Mouse (Mus musculus) midbrain, embryonic 10.5 days (tissue): Measurements from ENCODE around the gene Olfr1428. TPM values are rescaled to one million over a fixed set of nuclear protein-coding genes. Genes with fewer than 3 reads are reported as not detected.
"Not testable (repeated sequence)": the region's sequence is repeated elsewhere in the genome, so short reads cannot be mapped to it uniquely, and the experiment has no call there.

Source experiments
- DNase-seq: peaks from one replicate; pipeline ENCODE4 v3.0.0-alpha.2; 2017; ENCODE audit warnings: low spot score
- H3K27ac ChIP-seq: fragments of 300-500 bp; sonication (generic); replicated peaks from 2 replicates; pipeline ENCODE4 v1.5.1; 2016; ENCODE audit warnings: mild to moderate bottlenecking
- H3K27me3 ChIP-seq: fragments of 300-500 bp; sonication (generic); 2 replicates; pipeline ENCODE4 v1.6.1; 2016; ENCODE audit warnings: low read depth, mild to moderate bottlenecking; ENCODE audit not compliant: poor library complexity, severe bottlenecking
- H3K36me3 ChIP-seq: fragments of 300-500 bp; sonication (generic); 2 replicates; pipeline ENCODE4 v1.6.1; 2016; ENCODE audit warnings: mild to moderate bottlenecking, moderate library complexity
- H3K4me1 ChIP-seq: fragments of 300-500 bp; sonication (generic); 2 replicates; pipeline ENCODE4 v1.6.1; 2016
- H3K4me3 ChIP-seq: fragments of 300-500 bp; sonication (generic); 2 replicates; pipeline ENCODE4 v1.5.1; 2016; ENCODE audit warnings: mild to moderate bottlenecking, moderate library complexity
- H3K9me3 ChIP-seq: fragments of 300-500 bp; sonication (generic); replicated peaks from 2 replicates; pipeline ENCODE4 v1.6.1; 2016; ENCODE audit warnings: mild to moderate bottlenecking
- WGBS: fragments of 180-500 bp; shearing (Covaris S2); methylation state at CpG from one replicate; pipeline ENCODE4 v1.1.7; 2016; 5-methylcytosine and 5-hydroxymethylcytosine counted together
- polyA plus RNA-seq: library from polyadenylated mRNA; unstranded; fragments of >200 nt; fragmentation: Nextera tagmentation; extraction: Ambion mirVana; gene quantifications from 2 replicates; pipeline ENCODE4 v1.2.1, GENCODE M21; 2016

Olfr1428 gene
- not detected in 2 replicates for polyA plus RNA-seq

DNA sequence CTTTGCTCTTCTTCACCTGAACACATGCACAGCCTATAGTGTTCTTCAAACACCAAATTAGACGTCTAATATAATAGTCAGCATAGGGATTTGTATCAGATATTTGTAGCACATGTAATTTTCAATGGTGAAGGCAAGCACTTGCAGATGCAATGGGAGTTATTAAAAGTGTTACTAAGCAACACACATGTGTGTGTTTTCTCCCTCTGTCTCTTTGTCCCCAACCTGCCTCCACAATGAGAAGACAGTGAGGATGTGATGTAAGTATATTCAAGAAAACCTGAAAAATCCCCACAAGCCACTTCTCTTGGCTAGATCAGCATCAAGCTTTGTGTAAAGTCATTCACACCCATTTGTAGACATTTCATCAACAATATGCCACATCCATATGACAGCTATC, at the start of gene Olfr1428:
TSS of gene Olfr1428 (minus strand) at position 101 of the 400 bp plus-strand sequence.
- Histone ChIP-seq H3K4me3 (no peak within 1 kb of the TSS), H3K36me3 (no peaks in the 10 kb centered on the region), H3K27ac (no peak within 1 kb of the TSS), H3K4me1 (no peaks in the 10 kb centered on the region), H3K9me3 (no peaks in the 10 kb centered on the region), H3K27me3 (no peaks in the 10 kb centered on the region)
- WGBS: 80% methylated on average over 1 of the region's 1 CpGs
- DNase-seq: no peak

DNA sequence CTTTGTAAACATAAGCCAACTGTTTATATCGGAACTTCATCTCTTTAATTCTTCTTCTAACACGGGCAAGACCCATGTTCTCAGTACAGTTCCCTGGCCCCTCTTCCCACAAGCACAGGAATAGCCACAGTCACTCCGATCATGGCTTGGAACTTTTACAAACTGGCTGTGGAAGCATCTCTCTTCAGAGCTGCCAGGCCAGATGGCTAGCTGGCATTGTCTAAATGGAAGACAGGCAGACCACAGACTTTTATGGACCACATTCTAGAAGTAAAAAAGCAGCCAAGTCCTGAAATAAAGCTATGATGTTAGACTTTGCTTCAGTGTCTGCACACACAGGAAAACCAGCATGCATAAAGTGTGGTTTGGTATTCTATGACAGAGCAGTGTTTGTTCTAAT, 29.8 kb upstream of the Olfr1428 start:
- WGBS: 93% methylated on average over 3 of the region's 3 CpGs
- no peaks in the 10 kb centered on the region for H3K4me1 ChIP-seq

DNA sequence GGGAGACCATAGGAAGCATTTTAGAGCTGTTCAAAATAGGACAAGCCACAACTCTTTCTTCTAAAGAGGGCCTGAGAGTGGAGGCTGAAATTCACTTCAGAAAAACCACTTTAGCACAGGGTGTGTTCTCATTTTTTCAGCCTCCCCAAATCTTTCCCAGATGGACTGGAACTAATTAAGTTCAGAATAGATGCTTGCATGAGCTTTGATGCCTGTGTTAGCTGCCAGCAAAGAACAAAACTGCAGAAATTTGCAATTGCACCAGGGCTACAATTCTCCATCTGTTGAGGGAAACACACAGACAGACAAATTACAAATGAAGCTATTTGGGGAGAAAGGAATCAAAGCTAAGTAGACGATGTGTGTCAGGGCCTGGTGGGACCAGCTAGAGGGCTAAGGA, 27.7 kb upstream of the Olfr1428 start:
- 68% methylated on average over 1 of the region's 1 CpGs for WGBS
- no peak for DNase-seq

More for the DNA sequence above, 29.8 kb upstream of the Olfr1428 start:
- Histone ChIP-seq H3K27ac (no peak overlapping the region), H3K4me3 (no peak overlapping the region), H3K9me3 (no peaks in the 10 kb centered on the region), H3K36me3 (no peaks in the 10 kb centered on the region), H3K27me3 (no peaks in the 10 kb centered on the region)
- no peak for DNase-seq

DNA sequence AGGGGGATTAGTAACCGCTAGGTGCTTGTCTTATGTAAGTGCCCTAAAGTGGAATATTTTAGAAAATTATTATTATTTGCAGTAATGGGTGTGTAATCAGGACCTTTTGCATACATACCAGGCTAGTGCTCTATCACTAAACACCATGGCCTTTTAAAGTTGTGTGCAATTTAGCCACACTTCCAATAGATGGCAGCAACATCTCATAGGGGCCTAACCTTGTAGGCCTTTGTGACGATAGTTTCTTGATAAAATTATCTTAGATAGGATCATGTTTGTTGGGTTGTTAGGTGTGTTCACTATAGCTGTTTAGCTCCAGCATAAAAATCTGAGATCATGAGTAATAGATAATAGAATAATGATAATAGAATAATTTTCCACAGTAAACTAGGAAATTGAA, 18.6 kb upstream of the Olfr1428 start:
- Histone ChIP-seq H3K36me3 (no peaks in the 10 kb centered on the region), H3K9me3 (no peaks in the 10 kb centered on the region), H3K4me1 (no peaks in the 10 kb centered on the region), H3K4me3 (no peak overlapping the region), H3K27ac (no peak overlapping the region), H3K27me3 (no peaks in the 10 kb centered on the region)
- no peak for DNase-seq
- 33% methylated on average over 2 of the region's 2 CpGs for WGBS

More for the DNA sequence above, 27.7 kb upstream of the Olfr1428 start:
- H3K36me3 ChIP-seq: no peaks in the 10 kb centered on the region
- H3K4me3 ChIP-seq: no peak overlapping the region
- no peaks in the 10 kb centered on the region for H3K9me3 ChIP-seq
- H3K27ac ChIP-seq: no peak overlapping the region
- no peaks in the 10 kb centered on the region for H3K27me3 ChIP-seq
- H3K4me1 ChIP-seq: no peaks in the 10 kb centered on the region

DNA sequence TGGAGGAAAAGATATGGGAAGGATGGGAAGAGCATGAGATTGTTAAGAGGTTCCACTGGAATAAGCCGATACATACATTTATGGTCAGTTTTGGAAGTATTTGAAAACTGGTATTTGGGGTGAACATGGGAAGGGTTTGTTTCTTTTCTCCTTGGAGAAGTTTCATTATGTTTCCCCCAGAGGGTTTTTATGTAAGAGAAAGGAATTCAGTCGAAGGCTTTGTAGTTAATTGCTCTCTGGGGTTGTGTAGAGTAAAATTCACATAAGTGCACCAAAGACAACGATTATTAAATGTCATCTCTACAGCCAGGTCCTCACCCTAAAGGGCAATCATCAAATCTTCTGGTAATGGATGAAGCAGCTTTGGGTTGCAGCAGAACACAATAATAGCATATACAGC, 7.4 kb upstream of the Olfr1428 start, which contains the start of gene Olfr76:
TSS of gene Olfr76 (minus strand) at position 101 of the 400 bp plus-strand sequence.
- H3K4me1 ChIP-seq: no peaks in the 10 kb centered on the region
- H3K9me3 ChIP-seq: no peaks in the 10 kb centered on the region
- no peak within 1 kb of the TSS for H3K27ac ChIP-seq
- WGBS: 82% methylated on average over 3 of the region's 3 CpGs
- H3K27me3 ChIP-seq: no peaks in the 10 kb centered on the region
- no peak within 1 kb of the TSS for H3K4me3 ChIP-seq
- DNase-seq: no peak
- H3K36me3 ChIP-seq: no peaks in the 10 kb centered on the region

DNA sequence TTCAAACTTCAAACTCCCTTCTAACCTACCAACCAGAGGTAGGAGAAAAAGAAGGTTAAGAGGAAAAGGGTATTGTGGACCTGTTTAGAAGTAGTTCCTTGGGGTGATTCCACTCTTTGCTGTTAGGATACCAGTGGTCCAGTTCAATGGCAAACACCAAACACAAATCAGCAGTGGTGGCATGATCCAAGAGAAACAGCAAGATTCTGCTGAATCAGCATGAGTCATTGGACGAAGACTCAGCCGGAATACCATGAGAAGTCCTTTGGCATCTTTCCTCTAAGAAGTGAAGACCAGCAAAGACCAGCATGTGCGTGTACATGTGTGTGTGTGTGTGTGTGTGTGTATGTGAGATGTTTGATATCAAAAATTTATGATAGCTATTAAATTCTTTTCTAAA, 767 bp upstream of the Olfr1428 start:
- WGBS: 86% methylated on average over 3 of the region's 3 CpGs

DNA sequence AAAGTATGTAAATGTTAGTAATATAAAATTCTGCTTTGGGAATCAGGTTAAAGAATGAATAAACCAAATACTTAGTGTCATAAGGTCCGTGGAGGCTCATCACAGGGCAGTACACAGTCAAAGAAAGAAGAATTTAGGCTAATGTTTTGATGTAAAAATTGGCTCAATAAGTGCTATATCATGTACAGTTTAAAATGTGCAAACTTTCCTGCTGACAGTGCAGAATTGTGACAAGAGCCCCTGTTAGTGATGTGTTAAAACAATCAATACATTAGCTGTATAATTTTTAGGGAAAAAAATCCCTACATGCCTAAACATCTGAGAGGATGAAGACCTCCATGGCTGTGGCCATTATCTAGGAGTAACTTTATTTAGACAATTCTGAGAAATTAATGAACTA, 1.9 kb downstream of the Olfr1428 start:
- DNase-seq: no peak
- Histone ChIP-seq H3K4me3 (no peak overlapping the region), H3K4me1 (no peaks in the 10 kb centered on the region), H3K27ac (no peak overlapping the region), H3K9me3 (no peaks in the 10 kb centered on the region), H3K27me3 (no peaks in the 10 kb centered on the region), H3K36me3 (no peaks in the 10 kb centered on the region)
- WGBS: 74% methylated on average over 1 of the region's 1 CpGs

More for the DNA sequence above, 767 bp upstream of the Olfr1428 start:
- no peak overlapping the region for H3K4me3 ChIP-seq
- no peak for DNase-seq
- no peaks in the 10 kb centered on the region for H3K27me3 ChIP-seq
- H3K4me1 ChIP-seq: no peaks in the 10 kb centered on the region
- no peaks in the 10 kb centered on the region for H3K9me3 ChIP-seq
- no peak overlapping the region for H3K27ac ChIP-seq
- no peaks in the 10 kb centered on the region for H3K36me3 ChIP-seq

DNA sequence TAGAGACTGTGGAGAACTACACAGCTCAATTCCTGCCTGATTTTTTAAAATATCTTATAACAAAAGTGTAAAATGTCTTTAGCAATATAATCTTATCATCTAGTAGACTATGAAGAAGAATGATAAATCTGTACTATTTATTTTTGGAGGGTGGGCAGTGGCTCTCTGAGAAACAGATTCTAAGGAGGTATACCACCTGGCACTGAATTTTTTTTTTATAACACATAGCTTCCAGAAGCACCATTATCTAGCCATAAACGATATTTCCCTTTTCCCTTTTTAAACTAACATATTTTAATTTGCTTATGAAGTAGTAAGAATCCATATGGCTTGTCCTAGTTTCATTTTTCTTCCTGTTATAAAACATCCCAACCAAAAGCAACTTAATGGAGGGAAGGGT, 11.2 kb downstream of the Olfr1428 start:
- Histone ChIP-seq H3K27ac (no peak overlapping the region), H3K4me1 (no peaks in the 10 kb centered on the region), H3K36me3 (no peaks in the 10 kb centered on the region), H3K4me3 (no peak overlapping the region), H3K9me3 (no peaks in the 10 kb centered on the region), H3K27me3 (no peaks in the 10 kb centered on the region)
- DNase-seq: no peak
- WGBS: 73% methylated on average over 1 of the region's 1 CpGs

DNA sequence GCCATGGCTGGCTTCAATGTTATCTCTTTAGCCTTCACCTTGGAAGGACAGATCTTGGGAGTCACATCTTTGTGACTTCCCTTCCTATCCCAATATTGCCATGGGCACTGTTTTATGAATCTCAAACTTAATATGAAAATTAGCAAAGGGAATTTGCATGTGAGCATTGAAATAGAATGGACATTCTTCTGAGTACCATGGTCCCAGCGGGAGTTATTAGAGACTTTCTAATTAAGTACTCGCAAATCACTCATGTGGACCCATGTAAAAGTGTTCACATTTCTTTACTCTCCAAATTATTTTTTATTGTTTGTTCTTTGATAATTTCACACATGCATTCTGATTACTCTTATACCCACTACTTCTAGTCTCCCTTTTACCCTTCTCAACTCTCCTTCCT, 12.5 kb downstream of the Olfr1428 start, which contains the start of gene Olfr1427:
TSS of gene Olfr1427 (minus strand) at position 101 of the 400 bp plus-strand sequence.
- Histone ChIP-seq H3K4me3 (no peak within 1 kb of the TSS), H3K27ac (no peak within 1 kb of the TSS), H3K9me3 (no peaks in the 10 kb centered on the region), H3K27me3 (no peaks in the 10 kb centered on the region), H3K4me1 (no peaks in the 10 kb centered on the region), H3K36me3 (no peaks in the 10 kb centered on the region)
- DNase-seq: no peak
- WGBS: 95% methylated on average over 2 of the region's 2 CpGs

DNA sequence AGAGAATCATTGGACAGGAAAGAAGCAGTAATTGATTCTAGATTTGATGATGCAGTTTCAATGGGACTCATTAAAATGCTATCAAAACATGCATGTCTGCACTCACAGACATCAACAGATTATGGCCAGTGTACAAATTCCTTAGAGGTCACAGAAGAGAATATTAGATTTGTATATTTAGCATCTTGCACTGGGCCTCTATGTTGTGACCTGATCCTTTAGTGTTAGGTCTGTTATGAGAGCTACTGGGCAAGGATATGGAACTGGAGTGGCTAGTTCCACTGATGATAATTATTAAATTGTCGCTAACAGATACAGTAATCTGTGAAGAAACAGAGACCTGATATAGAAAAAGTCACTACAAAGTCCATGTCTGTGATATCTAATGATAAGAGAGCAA, 23.8 kb downstream of the Olfr1428 start, which contains the start of gene Olfr1426:
TSS of gene Olfr1426 (minus strand) at position 101 of the 400 bp plus-strand sequence.
- WGBS: 92% methylated on average over 1 of the region's 1 CpGs
- Histone ChIP-seq H3K27me3 (no peaks in the 10 kb centered on the region), H3K27ac (no peak within 1 kb of the TSS), H3K4me1 (no peaks in the 10 kb centered on the region), H3K9me3 (no peaks in the 10 kb centered on the region), H3K4me3 (no peak within 1 kb of the TSS), H3K36me3 (no peaks in the 10 kb centered on the region)
- no peak for DNase-seq

DNA sequence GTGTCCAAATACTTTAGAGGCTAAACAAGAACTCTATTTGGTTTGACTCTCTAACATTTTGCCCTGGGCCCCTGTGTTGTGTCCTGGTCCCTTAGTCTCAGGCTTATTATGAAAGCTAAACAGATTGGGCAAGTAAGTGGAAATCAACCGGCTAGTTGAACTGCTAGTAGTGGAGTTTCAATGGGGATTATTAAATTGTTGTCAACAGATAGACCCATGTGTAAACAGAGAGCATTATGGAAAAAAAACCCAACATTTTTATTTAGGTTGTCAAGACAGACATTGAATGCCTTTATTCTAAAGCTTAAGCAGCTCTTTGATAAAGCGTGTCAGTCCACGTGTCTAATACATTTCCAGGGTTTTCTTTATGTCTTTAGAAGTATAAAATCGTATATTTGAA, 38.1 kb downstream of the Olfr1428 start, which contains the start of gene Olfr1425:
TSS of gene Olfr1425 (minus strand) at position 101 of the 400 bp plus-strand sequence.
- H3K4me1 ChIP-seq, H3K36me3 ChIP-seq, H3K9me3 ChIP-seq, DNase-seq, H3K27me3 ChIP-seq, H3K27ac ChIP-seq, H3K4me3 ChIP-seq: not testable (repeated sequence)
- 87% methylated on average over 4 of the region's 4 CpGs for WGBS

DNA sequence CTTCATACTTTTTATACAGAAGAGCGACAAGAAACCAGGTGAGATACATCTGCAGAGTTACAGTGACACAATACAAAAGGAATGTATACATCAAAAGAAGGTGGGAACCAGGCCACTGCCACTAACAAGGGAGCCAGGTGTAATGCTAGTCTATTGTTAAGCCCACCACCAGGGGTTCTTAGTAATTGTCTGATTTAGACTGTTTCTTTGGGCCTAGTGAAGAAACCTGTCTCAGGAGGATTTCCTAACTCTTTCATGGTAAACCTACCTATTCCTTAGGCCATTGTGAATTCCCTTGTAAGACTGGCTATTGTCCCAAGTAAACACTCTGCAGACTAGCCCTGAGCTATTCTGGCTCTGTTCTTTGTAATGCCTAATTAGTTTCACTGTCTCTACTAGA, 46.2 kb downstream of the Olfr1428 start:
- H3K4me1 ChIP-seq, H3K27me3 ChIP-seq, H3K36me3 ChIP-seq, H3K9me3 ChIP-seq, H3K27ac ChIP-seq, H3K4me3 ChIP-seq, DNase-seq: not testable (repeated sequence)
- WGBS: 74% methylated on average over 1 of the region's 1 CpGs

DNA sequence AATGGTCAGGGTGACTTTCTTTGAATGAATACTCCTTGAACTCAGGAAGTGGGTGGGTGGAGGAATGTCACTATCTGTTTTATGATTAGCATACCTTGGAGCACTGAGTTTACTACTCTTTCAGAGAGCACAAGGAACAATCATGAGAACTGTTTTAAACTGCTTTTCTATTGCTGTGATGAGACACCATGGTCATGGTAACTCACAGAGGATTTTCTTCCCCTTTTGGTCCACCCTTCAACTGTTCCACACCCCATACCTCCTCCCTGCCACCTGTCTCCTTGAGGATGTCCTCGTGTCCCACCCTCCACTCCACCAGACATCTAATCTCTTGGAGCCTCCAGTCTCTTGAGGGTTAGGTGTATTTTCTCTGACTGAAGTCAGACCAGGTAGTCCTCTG, 47.9 kb downstream of the Olfr1428 start:
- H3K9me3 ChIP-seq, H3K27me3 ChIP-seq, H3K4me1 ChIP-seq, H3K27ac ChIP-seq, H3K4me3 ChIP-seq, H3K36me3 ChIP-seq, DNase-seq: not testable (repeated sequence)
- 73% methylated on average over 1 of the region's 1 CpGs for WGBS

DNA sequence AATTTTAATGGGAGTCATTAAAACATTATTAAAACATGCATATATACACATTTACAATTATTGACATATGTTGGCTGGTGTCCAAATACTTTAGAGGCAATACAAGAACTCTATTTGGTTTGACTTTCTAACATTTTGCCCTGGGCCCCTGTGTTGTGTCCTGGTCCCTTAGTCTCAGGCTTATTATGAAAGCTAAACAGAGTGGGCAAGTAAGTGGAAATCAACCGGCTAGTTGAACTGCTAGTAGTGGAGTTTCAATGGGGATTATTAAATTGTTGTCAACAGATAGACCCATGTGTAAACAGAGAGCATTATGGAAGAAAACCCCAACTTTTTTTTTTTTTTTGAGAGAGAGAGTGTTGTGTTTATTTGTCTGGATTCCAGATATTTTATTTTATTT, 53.1 kb downstream of the Olfr1428 start, which contains the start of gene Olfr1424:
TSS of gene Olfr1424 (minus strand) at position 101 of the 400 bp plus-strand sequence.
- 93% methylated on average over 1 of the region's 1 CpGs for WGBS

More for the DNA sequence above, 53.1 kb downstream of the Olfr1428 start, which contains the start of gene Olfr1424:
- not testable (repeated sequence) for DNase-seq, H3K9me3 ChIP-seq, H3K36me3 ChIP-seq, H3K4me3 ChIP-seq, H3K4me1 ChIP-seq, H3K27ac ChIP-seq, H3K27me3 ChIP-seq
